Mouse (Mus musculus) liver, adult 2 months (tissue): ENCODE results near the gene Gmeb1.

Experiments used
- CTCF ChIP-seq: fragments of 200-500 bp; IDR thresholded peaks from 2 replicates; pipeline ENCODE4 v1.5.1; 2011; ENCODE audit warnings: low read depth, low read length, control low read depth
- POLR2A ChIP-seq: fragments of 200-500 bp; IDR thresholded peaks from 2 replicates; pipeline ENCODE4 v1.6.1; 2011; ENCODE audit warnings: low read length, control low read depth; ENCODE audit not compliant: insufficient read depth; ENCODE audit errors: extremely low read depth

GRCm38 (mm10) chr4:132245643-132246042 is 15.8 kb downstream of the Gmeb1 start:
- TF ChIP-seq CTCF (no peak), POLR2A (no peak)
